Mouse (Mus musculus) cerebellum, adult 11 months (tissue): ENCODE data around the gene Abca1.

ENCODE experiments used
- DNase-seq: peaks from one replicate; pipeline ENCODE4 v3.0.0; 2022

Abca1 gene

GRCm38 (mm10) chr4:52986266-52986665 is 173.4 kb downstream of the Abca1 start:
- DNase-seq = no peak

- DNase-seq = no peak
Measured at GRCm38 (mm10) chr4:52985216-52985615, 174.5 kb downstream of the Abca1 start.
